Mouse (Mus musculus) forebrain, embryonic 13.5 days (tissue): Measurements from ENCODE around the gene Odr4. TPM values are rescaled to one million over a fixed set of nuclear protein-coding genes. Genes with fewer than 3 reads are reported as not detected.
A peak's percentile ranks its signal among the peaks of the same experiment; 100 is the strongest.

ENCODE experiments used
- ATAC-seq: fragments of 200-750 bp; cut with Nextera tagmentation; 2 replicates; pipeline ENCODE4 v1.8.0; 2017
- H3K27ac ChIP-seq: fragments of 300-500 bp; sonication (generic); 2 replicates; pipeline ENCODE4 v1.5.1; 2015; ENCODE audit warnings: inconsistent platforms, mild to moderate bottlenecking, moderate library complexity
- H3K27me3 ChIP-seq: fragments of 300-500 bp; sonication (generic); 2 replicates; pipeline ENCODE4 v1.6.1; 2015; ENCODE audit warnings: mild to moderate bottlenecking, inconsistent platforms
- H3K36me3 ChIP-seq: fragments of 300-500 bp; sonication (generic); 2 replicates; pipeline ENCODE4 v1.6.1; 2015; ENCODE audit warnings: mild to moderate bottlenecking, inconsistent platforms; ENCODE audit not compliant: poor library complexity, severe bottlenecking
- H3K4me1 ChIP-seq: fragments of 300-500 bp; sonication (generic); 2 replicates; pipeline ENCODE4 v1.6.1; 2015; ENCODE audit warnings: inconsistent platforms
- H3K4me2 ChIP-seq: fragments of 300-500 bp; sonication (generic); 2 replicates; pipeline ENCODE4 v1.6.1; 2015; ENCODE audit warnings: inconsistent platforms, mild to moderate bottlenecking, moderate library complexity
- H3K4me3 ChIP-seq: fragments of 300-500 bp; sonication (generic); 2 replicates; pipeline ENCODE4 v1.5.1; 2015; ENCODE audit warnings: mild to moderate bottlenecking, inconsistent platforms
- H3K9ac ChIP-seq: fragments of 300-500 bp; sonication (generic); 2 replicates; pipeline ENCODE4 v1.6.1; 2015; ENCODE audit warnings: mild to moderate bottlenecking, inconsistent platforms
- H3K9me3 ChIP-seq: fragments of 300-500 bp; sonication (generic); replicated peaks from 2 replicates; pipeline ENCODE4 v1.6.1; 2016; ENCODE audit warnings: inconsistent platforms
- WGBS: fragments of 180-500 bp; shearing (Covaris S2); methylation state at CpG from one replicate; pipeline ENCODE4 v1.1.7; 2015; 5-methylcytosine and 5-hydroxymethylcytosine counted together
- polyA plus RNA-seq: library from polyadenylated mRNA; unstranded; fragments of >200 nt; fragmentation: Nextera tagmentation; extraction: Ambion mirVana; gene quantifications from 2 replicates; pipeline ENCODE4 v1.2.1, GENCODE M21; 2015

Odr4 gene
- 36.6 and 40.9 TPM in 2 replicates for polyA plus RNA-seq

DNA sequence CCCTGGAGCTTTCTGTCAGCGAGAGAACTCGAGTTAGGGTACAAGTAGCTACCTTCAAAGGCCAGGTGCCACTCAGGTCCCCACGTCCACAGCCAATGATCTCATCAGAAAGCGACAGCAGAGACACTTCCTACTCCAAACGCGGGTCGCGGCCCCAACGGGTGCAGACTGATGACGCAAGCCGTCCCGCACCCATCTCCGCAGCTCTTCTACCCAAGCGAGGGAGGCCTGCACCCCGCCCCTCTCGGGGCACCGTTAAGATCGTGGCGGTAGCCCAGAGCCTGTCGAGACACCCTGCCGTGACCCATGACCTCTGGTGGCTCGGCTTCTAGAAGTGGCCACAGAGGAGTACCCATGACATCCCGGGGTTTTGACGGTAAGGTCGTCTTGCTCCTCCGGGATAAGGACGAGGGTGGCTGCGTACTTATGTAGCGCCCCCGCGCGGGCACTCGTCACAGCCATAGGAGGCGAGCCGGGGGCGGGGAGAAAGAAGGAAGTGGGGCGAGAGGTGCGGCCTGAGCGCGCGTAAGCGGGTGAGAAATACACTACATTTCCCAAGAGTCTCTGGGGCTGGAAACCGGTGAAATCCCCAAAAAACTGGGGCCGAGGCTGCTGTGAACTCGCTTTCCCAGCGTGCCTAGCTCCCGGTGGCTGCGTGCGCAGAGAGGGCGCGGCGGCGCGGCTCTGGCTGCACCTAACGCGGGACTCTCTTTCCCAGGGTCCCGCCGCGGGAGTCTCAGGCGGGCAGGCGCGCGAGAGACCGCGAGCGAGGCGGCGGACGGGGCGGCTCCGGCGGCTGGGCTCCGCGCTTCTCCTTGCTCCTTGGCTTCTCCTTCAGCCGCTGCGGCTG lies at the start of gene Odr4, which contains the start of gene Tpr:
Odr4 (minus strand) TSS at position 443 of the 850 bp plus-strand sequence.
Tpr (plus strand) TSS at position 201 of the 850 bp plus-strand sequence.
- H3K27ac ChIP-seq: peak within 1 kb of the TSS; percentile 82
- peaks cover 8% of the 10 kb centered on the region; the same call in 1 of the 2 replicates for H3K4me1 ChIP-seq
- no peaks in the 10 kb centered on the region for H3K27me3 ChIP-seq
- peak within 1 kb of the TSS; percentile 84 for H3K9ac ChIP-seq
- peaks cover 35% of the 10 kb centered on the region for H3K36me3 ChIP-seq
- H3K9me3 ChIP-seq: no peaks in the 10 kb centered on the region
- peak; percentile 99 for ATAC-seq
- H3K4me3 ChIP-seq: peak within 1 kb of the TSS; percentile 81
- peak within 1 kb of the TSS; percentile 66 for H3K4me2 ChIP-seq
- under 1% methylated on average over 67 of the region's 76 CpGs for WGBS

DNA sequence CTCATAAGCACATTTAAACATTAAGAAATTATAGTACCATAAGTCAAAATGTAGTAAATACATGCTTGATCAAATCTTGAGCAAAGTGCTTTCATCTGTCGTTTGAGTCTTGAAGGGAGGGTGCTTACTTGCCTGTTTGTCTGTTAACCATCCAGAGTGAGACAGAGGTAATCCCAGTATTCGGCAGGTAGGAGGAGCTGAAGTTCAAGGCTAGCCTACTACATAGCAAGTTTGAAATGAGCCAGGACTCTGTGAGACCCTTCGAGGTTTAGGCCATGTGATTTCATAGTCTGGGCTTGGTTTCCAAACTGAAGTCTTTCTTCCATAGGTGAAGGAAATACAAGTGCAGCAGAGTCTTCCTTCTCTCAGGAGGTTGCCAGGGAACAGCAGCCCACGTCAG lies 48.9 kb upstream of the Odr4 start:
- Histone ChIP-seq H3K4me3 (no peak overlapping the region), H3K36me3 (peaks cover 75% of the 10 kb centered on the region), H3K9me3 (no peaks in the 10 kb centered on the region), H3K27me3 (no peaks in the 10 kb centered on the region), H3K9ac (no peak overlapping the region), H3K27ac (no peak overlapping the region), H3K4me2 (no peak overlapping the region), H3K4me1 (no peaks in the 10 kb centered on the region)
- 85% methylated on average over 4 of the region's 4 CpGs for WGBS
- ATAC-seq: no peak

DNA sequence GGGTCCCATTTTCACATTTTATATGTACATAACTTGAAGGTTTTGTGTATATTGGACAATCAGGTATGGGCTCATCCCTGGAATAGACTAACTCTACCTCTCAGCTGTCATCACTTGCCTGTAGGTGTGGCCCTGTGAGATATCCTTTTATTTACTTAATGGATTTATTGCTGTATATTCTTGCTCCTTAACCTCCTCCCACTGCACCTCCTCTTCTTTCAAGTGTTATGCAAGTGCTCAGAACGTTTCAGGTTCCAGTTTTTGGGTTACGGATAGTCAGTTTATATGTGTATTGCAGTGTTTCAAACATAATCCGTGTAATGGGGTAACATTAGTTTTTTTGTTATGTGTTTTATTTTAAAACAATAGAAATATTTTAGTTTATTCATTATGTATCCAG lies 45.8 kb upstream of the Odr4 start:
- peaks cover 77% of the 10 kb centered on the region for H3K36me3 ChIP-seq
- ATAC-seq: no peak
- 93% methylated on average over 3 of the region's 3 CpGs for WGBS
- no peak overlapping the region for H3K4me2 ChIP-seq
- no peak overlapping the region for H3K27ac ChIP-seq
- H3K9ac ChIP-seq: no peak overlapping the region
- no peaks in the 10 kb centered on the region for H3K9me3 ChIP-seq
- no peak overlapping the region for H3K4me3 ChIP-seq
- no peaks in the 10 kb centered on the region for H3K4me1 ChIP-seq
- H3K27me3 ChIP-seq: no peaks in the 10 kb centered on the region

- H3K9me3 ChIP-seq: no peaks in the 10 kb centered on the region
- no peaks in the 10 kb centered on the region for H3K4me1 ChIP-seq
- no peak overlapping the region for H3K27ac ChIP-seq
- no peak overlapping the region for H3K9ac ChIP-seq
- no peak overlapping the region for H3K4me2 ChIP-seq
- peaks cover 84% of the 10 kb centered on the region for H3K36me3 ChIP-seq
- 44% methylated on average over 3 of the region's 3 CpGs for WGBS
- H3K4me3 ChIP-seq: no peak overlapping the region
- H3K27me3 ChIP-seq: no peaks in the 10 kb centered on the region
- ATAC-seq: no peak
Measured at GRCm38 (mm10) chr1:150426216-150426615, 33.3 kb upstream of the Odr4 start.

DNA sequence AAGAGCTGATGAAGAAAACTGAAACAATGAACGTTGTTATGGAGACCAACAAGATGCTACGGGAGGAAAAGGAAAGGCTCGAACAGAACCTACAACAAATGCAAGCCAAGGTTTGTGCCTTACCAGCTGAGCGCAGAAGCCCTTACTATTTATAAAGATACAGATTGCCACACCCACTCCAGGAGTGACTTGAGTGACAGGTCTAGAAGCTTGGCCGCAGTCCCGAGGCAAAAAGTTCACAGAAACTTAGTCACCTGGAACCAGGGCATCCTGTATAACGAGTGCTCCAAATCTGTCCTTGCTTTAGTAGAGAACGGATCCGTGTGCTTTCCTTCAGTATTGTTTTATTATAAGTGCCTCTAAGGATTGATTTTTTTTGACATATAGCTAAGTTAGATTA lies 32.8 kb upstream of the Odr4 start:
- Histone ChIP-seq H3K27ac (no peak overlapping the region), H3K9ac (no peak overlapping the region), H3K4me3 (no peak overlapping the region), H3K4me2 (no peak overlapping the region), H3K9me3 (no peaks in the 10 kb centered on the region), H3K27me3 (no peaks in the 10 kb centered on the region), H3K4me1 (no peaks in the 10 kb centered on the region), H3K36me3 (peaks cover 80% of the 10 kb centered on the region)
- ATAC-seq: no peak
- 85% methylated on average over 9 of the region's 9 CpGs for WGBS

GRCm38 (mm10) chr1:150418426-150418825 lies 25.5 kb upstream of the Odr4 start:
- Histone ChIP-seq H3K27me3 (no peaks in the 10 kb centered on the region), H3K4me2 (no peak overlapping the region), H3K9ac (no peak overlapping the region), H3K27ac (no peak overlapping the region), H3K4me3 (no peak overlapping the region), H3K9me3 (no peaks in the 10 kb centered on the region), H3K4me1 (no peaks in the 10 kb centered on the region), H3K36me3 (peaks cover 73% of the 10 kb centered on the region)
- no peak for ATAC-seq
- WGBS: 94% methylated on average over 4 of the region's 4 CpGs

- Histone ChIP-seq H3K4me1 (no peaks in the 10 kb centered on the region), H3K27me3 (no peaks in the 10 kb centered on the region), H3K9ac (no peak overlapping the region), H3K9me3 (no peaks in the 10 kb centered on the region), H3K27ac (no peak overlapping the region), H3K36me3 (peaks cover 72% of the 10 kb centered on the region), H3K4me3 (no peak overlapping the region), H3K4me2 (no peak overlapping the region)
- 98% methylated on average over 3 of the region's 3 CpGs for WGBS
- no peak for ATAC-seq
Measured at GRCm38 (mm10) chr1:150416006-150416405, 23.1 kb upstream of the Odr4 start.

GRCm38 (mm10) chr1:150409996-150410395 lies 17.1 kb upstream of the Odr4 start:
- WGBS: 97% methylated on average over 6 of the region's 6 CpGs
- no peaks in the 10 kb centered on the region for H3K9me3 ChIP-seq
- H3K27me3 ChIP-seq: no peaks in the 10 kb centered on the region
- H3K9ac ChIP-seq: no peak overlapping the region
- peaks cover 79% of the 10 kb centered on the region for H3K36me3 ChIP-seq
- H3K4me2 ChIP-seq: no peak overlapping the region
- H3K4me1 ChIP-seq: no peaks in the 10 kb centered on the region
- ATAC-seq: no peak
- no peak overlapping the region for H3K27ac ChIP-seq
- no peak overlapping the region for H3K4me3 ChIP-seq

DNA sequence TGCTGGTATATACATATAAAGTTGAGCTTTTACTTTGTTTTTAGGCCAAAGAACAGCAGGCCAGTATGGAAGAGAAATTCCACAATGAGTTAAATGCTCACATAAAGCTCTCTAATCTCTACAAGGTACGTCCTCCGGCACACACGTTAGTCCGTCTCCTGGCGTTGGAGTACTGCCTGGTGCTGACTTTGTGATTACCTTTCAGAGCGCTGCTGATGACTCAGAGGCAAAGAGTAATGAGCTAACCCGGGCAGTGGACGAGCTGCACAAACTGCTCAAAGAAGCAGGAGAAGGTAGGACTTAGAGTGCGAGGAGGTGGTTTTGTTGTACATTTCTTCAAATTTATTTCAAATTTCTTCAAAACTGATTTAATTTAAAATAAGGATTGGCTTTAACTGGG lies 14.4 kb upstream of the Odr4 start:
- Histone ChIP-seq H3K36me3 (peaks cover 75% of the 10 kb centered on the region), H3K4me1 (no peaks in the 10 kb centered on the region), H3K9me3 (no peaks in the 10 kb centered on the region), H3K27me3 (no peaks in the 10 kb centered on the region), H3K9ac (no peak overlapping the region), H3K27ac (no peak overlapping the region), H3K4me2 (no peak overlapping the region), H3K4me3 (no peak overlapping the region)
- WGBS: 93% methylated on average over 9 of the region's 9 CpGs
- ATAC-seq: no peak

GRCm38 (mm10) chr1:150404555-150404954 lies 11.7 kb upstream of the Odr4 start:
- 95% methylated on average over 3 of the region's 3 CpGs for WGBS
- H3K9ac ChIP-seq: no peak overlapping the region
- H3K4me1 ChIP-seq: no peaks in the 10 kb centered on the region
- no peaks in the 10 kb centered on the region for H3K9me3 ChIP-seq
- no peak for ATAC-seq
- H3K4me3 ChIP-seq: no peak overlapping the region
- H3K36me3 ChIP-seq: peaks cover 65% of the 10 kb centered on the region
- H3K27me3 ChIP-seq: no peaks in the 10 kb centered on the region
- no peak overlapping the region for H3K27ac ChIP-seq
- H3K4me2 ChIP-seq: no peak overlapping the region

- 96% methylated on average over 3 of the region's 3 CpGs for WGBS
- H3K4me1 ChIP-seq: no peaks in the 10 kb centered on the region
- no peak for ATAC-seq
- H3K27ac ChIP-seq: no peak overlapping the region
- no peak overlapping the region for H3K9ac ChIP-seq
- peaks cover 64% of the 10 kb centered on the region for H3K36me3 ChIP-seq
- H3K4me2 ChIP-seq: no peak overlapping the region
- no peaks in the 10 kb centered on the region for H3K27me3 ChIP-seq
- no peak overlapping the region for H3K4me3 ChIP-seq
- no peaks in the 10 kb centered on the region for H3K9me3 ChIP-seq
Measured at GRCm38 (mm10) chr1:150403914-150404313, 11.0 kb upstream of the Odr4 start.

GRCm38 (mm10) chr1:150396001-150396400 lies 3.1 kb upstream of the Odr4 start:
- Histone ChIP-seq H3K4me3 (no peak overlapping the region), H3K27me3 (no peaks in the 10 kb centered on the region), H3K4me1 (peaks cover 8% of the 10 kb centered on the region; the same call in 1 of the 2 replicates), H3K27ac (no peak overlapping the region), H3K9ac (no peak overlapping the region), H3K9me3 (no peaks in the 10 kb centered on the region), H3K4me2 (no peak overlapping the region), H3K36me3 (peaks cover 37% of the 10 kb centered on the region)
- ATAC-seq: no peak
- 97% methylated on average over 3 of the region's 3 CpGs for WGBS
